Mouse (Mus musculus): Measurements from ENCODE around the gene Olfr633. TPM values are rescaled to one million over a fixed set of nuclear protein-coding genes. Genes with fewer than 3 reads are reported as not detected.
"Not testable (repeated sequence)": the region's sequence is repeated elsewhere in the genome, so short reads cannot be mapped to it uniquely, and the experiment has no call there.

Gene Olfr633
- not detected in 2 replicates for polyA plus RNA-seq (2011; ENCODE audit: insufficient read length, low read depth, missing spikeins)

- Histone ChIP-seq H3K4me3 (ENCODE audit: insufficient read depth, low read length) (no peak within 1 kb of the TSS), H3K4me1 (ENCODE audit: control insufficient read depth, insufficient read depth, low read length) (no peaks in the 10 kb centered on the region), H3K27ac (ENCODE audit: insufficient read depth, low read length) (no peak within 1 kb of the TSS)
- TF ChIP-seq CTCF (IDR thresholded peaks at IDR 0.05; ENCODE audit: borderline replicate concordance, insufficient read depth, low read length): no peak
- TF ChIP-seq POLR2A (IDR thresholded peaks at IDR 0.05; ENCODE audit: low read depth, low read length): no peak
Observed at GRCm38 (mm10) chr7:103944137-103944536, at the start of gene Olfr633. Gene Olfr633, plus strand, starts transcription at chr7:103944437.

- Histone ChIP-seq H3K4me3 (ENCODE audit: insufficient read depth, low read length) (no peak within 1 kb of the TSS), H3K27ac (ENCODE audit: insufficient read depth, low read length) (no peak within 1 kb of the TSS), H3K4me1 (ENCODE audit: control insufficient read depth, insufficient read depth, low read length) (no peaks in the 10 kb centered on the region)
- TF ChIP-seq POLR2A (IDR thresholded peaks at IDR 0.05; ENCODE audit: low read depth, low read length) (no peak), CTCF (IDR thresholded peaks at IDR 0.05; ENCODE audit: borderline replicate concordance, insufficient read depth, low read length) (no peak)
Observed at GRCm38 (mm10) chr7:103903187-103903586, 41.0 kb upstream of the Olfr633 start, which contains the start of gene Olfr65. Gene Olfr65, plus strand, starts transcription at chr7:103903487.

GRCm38 (mm10) chr7:103910047-103910446 lies 34.2 kb upstream of the Olfr633 start:
- H3K4me3 ChIP-seq (ENCODE audit: insufficient read depth, low read length): no peak overlapping the region
- no peaks in the 10 kb centered on the region for H3K4me1 ChIP-seq (ENCODE audit: control insufficient read depth, insufficient read depth, low read length)
- TF ChIP-seq POLR2A (IDR thresholded peaks at IDR 0.05; ENCODE audit: low read depth, low read length) (no peak), CTCF (IDR thresholded peaks at IDR 0.05; ENCODE audit: borderline replicate concordance, insufficient read depth, low read length) (no peak)
- no peak overlapping the region for H3K27ac ChIP-seq (ENCODE audit: insufficient read depth, low read length)

GRCm38 (mm10) chr7:103912969-103913511 lies 31.2 kb upstream of the Olfr633 start:
- Histone ChIP-seq H3K27ac (ENCODE audit: insufficient read depth, low read length) (no peak overlapping the region), H3K4me1 (ENCODE audit: control insufficient read depth, insufficient read depth, low read length) (no peaks in the 10 kb centered on the region), H3K4me3 (ENCODE audit: insufficient read depth, low read length) (no peak overlapping the region)
- TF ChIP-seq CTCF (IDR thresholded peaks at IDR 0.05; ENCODE audit: borderline replicate concordance, insufficient read depth, low read length): no peak

- Histone ChIP-seq H3K4me3 (ENCODE audit: insufficient read depth, low read length) (no peak overlapping the region), H3K4me1 (ENCODE audit: control insufficient read depth, insufficient read depth, low read length) (no peaks in the 10 kb centered on the region), H3K27ac (ENCODE audit: insufficient read depth, low read length) (no peak overlapping the region)
- TF ChIP-seq POLR2A (IDR thresholded peaks at IDR 0.05; ENCODE audit: low read depth, low read length) (no peak), CTCF (IDR thresholded peaks at IDR 0.05; ENCODE audit: borderline replicate concordance, insufficient read depth, low read length) (no peak)
Observed at GRCm38 (mm10) chr7:103915338-103915737, 28.9 kb upstream of the Olfr633 start.

- no peak within 1 kb of the TSS for H3K4me3 ChIP-seq (ENCODE audit: insufficient read depth, low read length)
- H3K27ac ChIP-seq (ENCODE audit: insufficient read depth, low read length): no peak within 1 kb of the TSS
- TF ChIP-seq POLR2A (IDR thresholded peaks at IDR 0.05; ENCODE audit: low read depth, low read length) (no peak), CTCF (IDR thresholded peaks at IDR 0.05; ENCODE audit: borderline replicate concordance, insufficient read depth, low read length) (no peak)
- no peaks in the 10 kb centered on the region for H3K4me1 ChIP-seq (ENCODE audit: control insufficient read depth, insufficient read depth, low read length)
Observed at GRCm38 (mm10) chr7:103928525-103928924, 15.7 kb upstream of the Olfr633 start, which contains the start of gene Olfr631. Gene Olfr631, plus strand, starts transcription at chr7:103928825.

GRCm38 (mm10) chr7:103934264-103934663 lies 10.0 kb upstream of the Olfr633 start, which contains the start of gene Olfr632:
Gene Olfr632, plus strand, starts transcription at chr7:103934347.
- Histone ChIP-seq H3K4me3 (ENCODE audit: insufficient read depth, low read length) (no peak within 1 kb of the TSS), H3K27ac (ENCODE audit: insufficient read depth, low read length) (no peak within 1 kb of the TSS), H3K4me1 (ENCODE audit: control insufficient read depth, insufficient read depth, low read length) (no peaks in the 10 kb centered on the region)
- TF ChIP-seq CTCF (IDR thresholded peaks at IDR 0.05; ENCODE audit: borderline replicate concordance, insufficient read depth, low read length) (no peak), POLR2A (IDR thresholded peaks at IDR 0.05; ENCODE audit: low read depth, low read length) (no peak)

GRCm38 (mm10) chr7:103942730-103943129 lies 1.5 kb upstream of the Olfr633 start:
- Histone ChIP-seq H3K4me1 (ENCODE audit: control insufficient read depth, insufficient read depth, low read length) (no peaks in the 10 kb centered on the region), H3K27ac (ENCODE audit: insufficient read depth, low read length) (no peak overlapping the region), H3K4me3 (ENCODE audit: insufficient read depth, low read length) (no peak overlapping the region)
- TF ChIP-seq CTCF (IDR thresholded peaks at IDR 0.05; ENCODE audit: borderline replicate concordance, insufficient read depth, low read length) (no peak; the same call in 1 of the 2 replicates), POLR2A (IDR thresholded peaks at IDR 0.05; ENCODE audit: low read depth, low read length) (no peak)

GRCm38 (mm10) chr7:103966873-103967272 lies 22.6 kb downstream of the Olfr633 start:
- H3K27ac ChIP-seq (ENCODE audit: insufficient read depth, low read length); H3K4me1 ChIP-seq (ENCODE audit: control insufficient read depth, insufficient read depth, low read length); H3K4me3 ChIP-seq (ENCODE audit: insufficient read depth, low read length): not testable (repeated sequence)

GRCm38 (mm10) chr7:103970852-103971251 lies 26.6 kb downstream of the Olfr633 start, which contains the start of gene Olfr635:
Gene Olfr635, plus strand, starts transcription at chr7:103971152.
- TF ChIP-seq POLR2A (IDR thresholded peaks at IDR 0.05; ENCODE audit: low read depth, low read length) (no peak), CTCF (IDR thresholded peaks at IDR 0.05; ENCODE audit: borderline replicate concordance, insufficient read depth, low read length) (no peak)
- H3K4me1 ChIP-seq (ENCODE audit: control insufficient read depth, insufficient read depth, low read length): no peaks in the 10 kb centered on the region
- H3K27ac ChIP-seq (ENCODE audit: insufficient read depth, low read length): no peak within 1 kb of the TSS
- no peak within 1 kb of the TSS for H3K4me3 ChIP-seq (ENCODE audit: insufficient read depth, low read length)
